Mouse (Mus musculus) C2C12 (cell line): ENCODE data around the gene Pex5l.

Experiments used
- CTCF ChIP-seq: IDR thresholded peaks from one replicate; pipeline ENCODE4 v1.5.1; 2011; ENCODE audit not compliant: control insufficient read depth, insufficient read depth, insufficient read length
- USF1 ChIP-seq: IDR thresholded peaks from one replicate; pipeline ENCODE4 v1.6.1; 2011; ENCODE audit warnings: low read depth, mild to moderate bottlenecking, control low read depth, moderate library complexity

DNA sequence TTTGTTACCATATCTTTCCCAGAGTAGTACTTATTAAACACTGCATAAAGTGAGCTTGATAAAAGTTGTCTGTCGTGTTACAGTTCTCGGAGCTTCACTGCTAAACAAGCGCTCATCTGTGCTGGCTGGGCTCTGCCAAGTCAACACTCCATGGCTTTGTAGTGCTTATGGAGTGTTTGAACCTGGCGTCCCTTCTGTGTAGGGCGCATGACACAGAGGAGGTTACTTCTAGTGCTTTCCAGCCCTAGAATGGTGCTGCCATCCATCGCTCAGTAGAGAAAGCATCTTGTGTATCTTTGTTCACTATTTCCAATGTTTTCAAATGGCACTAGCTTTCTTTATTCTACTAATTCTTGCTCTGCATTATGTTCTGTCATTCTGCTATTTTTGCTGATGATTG, 39.5 kb downstream of the Pex5l start:
- no peak for TF ChIP-seq CTCF
- no peak for TF ChIP-seq USF1
